Mouse (Mus musculus) liver, embryonic 13.5 days (tissue): Measurements from ENCODE around the gene P2rx3. TPM values are rescaled to one million over a fixed set of nuclear protein-coding genes. Genes with fewer than 3 reads are reported as not detected.

Experiments
- ATAC-seq: fragments of 200-750 bp; cut with Nextera tagmentation; 2 replicates; pipeline ENCODE4 v1.8.0; 2017; ENCODE audit warnings: low read depth, mild to moderate bottlenecking, moderate number of reproducible peaks, moderate library complexity
- DNase-seq: peaks from one replicate; pipeline ENCODE4 v3.0.0; 2022
- H3K27ac ChIP-seq: fragments of 300-500 bp; sonication (generic); 2 replicates; pipeline ENCODE4 v1.5.1; 2015; ENCODE audit warnings: moderate library complexity, mild to moderate bottlenecking, inconsistent platforms
- H3K27me3 ChIP-seq: fragments of 300-500 bp; sonication (generic); 2 replicates; pipeline ENCODE4 v1.6.1; 2015; ENCODE audit warnings: mild to moderate bottlenecking, inconsistent platforms
- H3K36me3 ChIP-seq: fragments of 300-500 bp; sonication (generic); 2 replicates; pipeline ENCODE4 v1.6.1; 2015; ENCODE audit warnings: mild to moderate bottlenecking, inconsistent platforms
- H3K4me1 ChIP-seq: fragments of 300-500 bp; sonication (generic); replicated peaks from 2 replicates; pipeline ENCODE4 v1.6.1; 2015; ENCODE audit warnings: inconsistent platforms
- H3K4me2 ChIP-seq: fragments of 300-500 bp; sonication (generic); 2 replicates; pipeline ENCODE4 v1.6.1; 2015; ENCODE audit warnings: inconsistent platforms, mild to moderate bottlenecking, moderate library complexity
- H3K4me3 ChIP-seq: fragments of 300-500 bp; sonication (generic); replicated peaks from 2 replicates; pipeline ENCODE4 v1.5.1; 2015; ENCODE audit warnings: mild to moderate bottlenecking, inconsistent platforms
- H3K9ac ChIP-seq: fragments of 300-500 bp; sonication (generic); 2 replicates; pipeline ENCODE4 v1.6.1; 2015; ENCODE audit warnings: mild to moderate bottlenecking, inconsistent platforms
- H3K9me3 ChIP-seq: fragments of 300-500 bp; sonication (generic); replicated peaks from 2 replicates; pipeline ENCODE4 v1.6.1; 2016; ENCODE audit warnings: inconsistent platforms
- WGBS: fragments of 180-500 bp; shearing (Covaris S2); methylation state at CpG from one replicate; pipeline ENCODE4 v1.1.7; 2015; ENCODE audit not compliant: insufficient replicate concordance; 5-methylcytosine and 5-hydroxymethylcytosine counted together
- polyA plus RNA-seq: library from polyadenylated mRNA; unstranded; fragments of >200 nt; fragmentation: Nextera tagmentation; extraction: Ambion mirVana; gene quantifications from 2 replicates; pipeline ENCODE4 v1.2.1, GENCODE M21; 2015

The P2rx3 gene
- polyA plus RNA-seq, 1 experiment from 2014 or later = 0.23 TPM

GRCm38 (mm10) chr2:85038336-85038735 is 1.1 kb upstream of the P2rx3 start:
- H3K4me2 ChIP-seq = peak overlapping the region; percentile 82
- WGBS = 71% methylated on average over 13 of the region's 13 CpGs
- ATAC-seq = no peak
- H3K27ac ChIP-seq = peak overlapping the region; percentile 83
- DNase-seq = no peak
- H3K36me3 ChIP-seq = peaks cover 50% of the 10 kb centered on the region
- peak overlapping the region; percentile 79 for H3K4me3 ChIP-seq
- H3K4me1 ChIP-seq = peaks cover 31% of the 10 kb centered on the region
- no peaks in the 10 kb centered on the region for H3K9me3 ChIP-seq
- H3K27me3 ChIP-seq = peaks cover 25% of the 10 kb centered on the region
- peak overlapping the region; percentile 90 for H3K9ac ChIP-seq

GRCm38 (mm10) chr2:85036507-85037046 is 685 bp downstream of the P2rx3 start:
- no peak for DNase-seq
- 4% methylated on average over 11 of the region's 11 CpGs for WGBS
- Histone ChIP-seq H3K9me3 (no peaks in the 10 kb centered on the region), H3K4me3 (peak overlapping the region; percentile 79), H3K9ac (peak overlapping the region; percentile 90), H3K4me2 (peak overlapping the region; percentile 82), H3K27ac (no peak overlapping the region), H3K36me3 (peaks cover 32% of the 10 kb centered on the region), H3K27me3 (peaks cover 41% of the 10 kb centered on the region), H3K4me1 (peaks cover 31% of the 10 kb centered on the region)
- peak; percentile 21; the same call in 1 of the 2 replicates for ATAC-seq

GRCm38 (mm10) chr2:85034169-85034568 is 3.1 kb downstream of the P2rx3 start:
- Histone ChIP-seq H3K27ac (no peak overlapping the region), H3K36me3 (peaks cover 8% of the 10 kb centered on the region), H3K4me2 (no peak overlapping the region), H3K9me3 (no peaks in the 10 kb centered on the region), H3K27me3 (peaks cover 55% of the 10 kb centered on the region), H3K4me3 (no peak overlapping the region), H3K4me1 (peaks cover 30% of the 10 kb centered on the region), H3K9ac (no peak overlapping the region)
- WGBS = 19% methylated on average over 7 of the region's 7 CpGs
- no peak for DNase-seq
- no peak for ATAC-seq

- DNase-seq (no peak), ATAC-seq (no peak)
- no peak overlapping the region for H3K27ac ChIP-seq
- peaks cover 55% of the 10 kb centered on the region for H3K27me3 ChIP-seq
- no peaks in the 10 kb centered on the region for H3K9me3 ChIP-seq
- no peaks in the 10 kb centered on the region for H3K36me3 ChIP-seq
- no peak overlapping the region for H3K9ac ChIP-seq
- H3K4me1 ChIP-seq = peaks cover 22% of the 10 kb centered on the region
- 63% methylated on average over 2 of the region's 2 CpGs for WGBS
- no peak overlapping the region for H3K4me2 ChIP-seq
- no peak overlapping the region for H3K4me3 ChIP-seq
Measured at GRCm38 (mm10) chr2:85033121-85033520, 4.1 kb downstream of the P2rx3 start.

GRCm38 (mm10) chr2:85030989-85031388 is 6.3 kb downstream of the P2rx3 start:
- peaks cover 55% of the 10 kb centered on the region for H3K27me3 ChIP-seq
- H3K36me3 ChIP-seq = no peaks in the 10 kb centered on the region
- 39% methylated on average over 6 of the region's 6 CpGs for WGBS
- H3K9me3 ChIP-seq = no peaks in the 10 kb centered on the region
- H3K4me2 ChIP-seq = no peak overlapping the region
- no peak overlapping the region for H3K27ac ChIP-seq
- no peak overlapping the region for H3K9ac ChIP-seq
- DNase-seq (no peak), ATAC-seq (no peak)
- no peak overlapping the region for H3K4me3 ChIP-seq
- H3K4me1 ChIP-seq = peaks cover 10% of the 10 kb centered on the region

GRCm38 (mm10) chr2:85029897-85030296 is 7.4 kb downstream of the P2rx3 start:
- ATAC-seq = no peak
- WGBS = 64% methylated on average over 6 of the region's 6 CpGs
- DNase-seq = no peak

GRCm38 (mm10) chr2:85027281-85027680 is 10.0 kb downstream of the P2rx3 start:
- Histone ChIP-seq H3K27ac (no peak overlapping the region), H3K4me1 (peaks cover 9% of the 10 kb centered on the region), H3K9ac (no peak overlapping the region), H3K27me3 (peaks cover 43% of the 10 kb centered on the region), H3K4me2 (no peak overlapping the region), H3K9me3 (no peaks in the 10 kb centered on the region), H3K36me3 (no peaks in the 10 kb centered on the region), H3K4me3 (no peak overlapping the region)
- no peak for DNase-seq
- ATAC-seq = no peak
- 19% methylated on average over 5 of the region's 5 CpGs for WGBS

More at GRCm38 (mm10) chr2:85029897-85030296, 7.4 kb downstream of the P2rx3 start:
- no peak overlapping the region for H3K4me3 ChIP-seq
- H3K27me3 ChIP-seq = peaks cover 46% of the 10 kb centered on the region
- no peak overlapping the region for H3K4me2 ChIP-seq
- no peaks in the 10 kb centered on the region for H3K36me3 ChIP-seq
- H3K9me3 ChIP-seq = no peaks in the 10 kb centered on the region
- H3K9ac ChIP-seq = no peak overlapping the region
- H3K27ac ChIP-seq = no peak overlapping the region
- peaks cover 7% of the 10 kb centered on the region for H3K4me1 ChIP-seq

GRCm38 (mm10) chr2:85026178-85026577 is 11.1 kb downstream of the P2rx3 start:
- Histone ChIP-seq H3K4me3 (no peak overlapping the region), H3K27me3 (peaks cover 41% of the 10 kb centered on the region), H3K36me3 (no peaks in the 10 kb centered on the region), H3K27ac (no peak overlapping the region), H3K4me1 (peaks cover 9% of the 10 kb centered on the region), H3K9me3 (no peaks in the 10 kb centered on the region), H3K4me2 (no peak overlapping the region), H3K9ac (no peak overlapping the region)
- WGBS = 65% methylated on average over 3 of the region's 3 CpGs
- 0 out of 2 replicates have a peak, but pooled peaks have one; percentile 15 for ATAC-seq
- DNase-seq = no peak

- H3K4me2 ChIP-seq = no peak overlapping the region
- ATAC-seq (no peak), DNase-seq (no peak)
Measured at GRCm38 (mm10) chr2:85022043-85022442, 15.2 kb downstream of the P2rx3 start.

GRCm38 (mm10) chr2:85014588-85014982 is 22.7 kb downstream of the P2rx3 start:
- Histone ChIP-seq H3K4me2 (no peak overlapping the region), H3K27me3 (no peaks in the 10 kb centered on the region), H3K4me1 (peaks cover 59% of the 10 kb centered on the region), H3K27ac (0 out of 2 replicates have a peak overlapping the region, but pooled peaks have one; percentile 31), H3K4me3 (no peak overlapping the region), H3K9me3 (no peaks in the 10 kb centered on the region), H3K36me3 (no peaks in the 10 kb centered on the region), H3K9ac (peak overlapping the region; percentile 19; the same call in 1 of the 2 replicates)
- WGBS = 52% methylated on average over 3 of the region's 3 CpGs
- DNase-seq (no peak), ATAC-seq (no peak)

More at GRCm38 (mm10) chr2:85022043-85022442, 15.2 kb downstream of the P2rx3 start:
- H3K9me3 ChIP-seq = no peaks in the 10 kb centered on the region
- no peaks in the 10 kb centered on the region for H3K36me3 ChIP-seq
- peaks cover 30% of the 10 kb centered on the region for H3K27me3 ChIP-seq
- H3K4me3 ChIP-seq = no peak overlapping the region
- H3K9ac ChIP-seq = no peak overlapping the region
- H3K27ac ChIP-seq = no peak overlapping the region
- H3K4me1 ChIP-seq = peaks cover 13% of the 10 kb centered on the region
- 24% methylated on average over 4 of the region's 4 CpGs for WGBS

- Histone ChIP-seq H3K27me3 (no peaks in the 10 kb centered on the region), H3K9me3 (no peaks in the 10 kb centered on the region), H3K4me2 (peak overlapping the region; percentile 66), H3K4me3 (no peak overlapping the region), H3K4me1 (peaks cover 59% of the 10 kb centered on the region), H3K27ac (peak overlapping the region; percentile 95), H3K36me3 (no peaks in the 10 kb centered on the region), H3K9ac (peak overlapping the region; percentile 65)
- no peak for DNase-seq
- WGBS = 60% methylated on average over 5 of the region's 5 CpGs
- ATAC-seq = no peak
Measured at GRCm38 (mm10) chr2:85013826-85014587, 23.3 kb downstream of the P2rx3 start.
